Mouse (Mus musculus): ENCODE results near the gene Evi5.

Evi5 gene

GRCm38 (mm10) chr5:107703207-107703763, 171.6 kb downstream of the Evi5 start:
- DNase-seq = no peak

- DNase-seq = no peak
Observed at GRCm38 (mm10) chr5:107701658-107702057, 173.2 kb downstream of the Evi5 start.

GRCm38 (mm10) chr5:107700873-107701272, 174.0 kb downstream of the Evi5 start:
- DNase-seq = no peak

- no peak for DNase-seq
Observed at GRCm38 (mm10) chr5:107698888-107699287, 176.0 kb downstream of the Evi5 start.

GRCm38 (mm10) chr5:107695019-107695418, 179.9 kb downstream of the Evi5 start:
- no peak for DNase-seq
